Mouse (Mus musculus) ES-Bruce4 (cell line): ENCODE data around the gene Pcsk4.

ENCODE experiments used
- CTCF ChIP-seq: IDR thresholded peaks from one replicate; pipeline ENCODE4 v1.8.1; 2011; ENCODE audit warnings: low read depth, low read length
- EP300 ChIP-seq: IDR thresholded peaks from 2 replicates; pipeline ENCODE4 v1.6.1; 2011; ENCODE audit warnings: low read depth, low read length; ENCODE audit not compliant: insufficient read depth
- POLR2A ChIP-seq: IDR thresholded peaks from one replicate; pipeline ENCODE4 v1.8.1; 2011; ENCODE audit warnings: low read length; ENCODE audit not compliant: insufficient read depth

DNA sequence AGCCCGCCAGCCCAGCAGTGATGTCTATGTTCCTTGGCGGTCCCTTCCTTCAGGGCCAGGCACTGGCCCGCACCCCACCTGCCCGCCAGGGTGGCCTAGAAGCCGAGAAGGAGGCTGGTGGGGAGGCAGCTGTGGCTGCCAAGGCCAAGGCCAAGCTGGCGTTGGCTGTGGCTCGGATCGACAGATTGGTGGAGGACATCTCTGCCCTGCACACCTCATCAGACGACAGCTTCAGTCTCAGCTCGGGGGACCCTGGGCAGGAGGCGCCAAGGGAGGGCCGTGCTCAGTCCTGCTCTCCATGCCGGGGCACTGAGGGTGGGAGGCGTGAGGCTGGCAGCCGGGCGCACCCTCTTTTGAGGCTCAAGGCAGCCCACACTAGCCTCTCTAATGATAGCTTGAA is 17.7 kb downstream of the Pcsk4 start:
- TF ChIP-seq CTCF (no peak), EP300 (no peak), POLR2A (no peak)
